Mouse (Mus musculus) heart, postnatal 0 days (tissue): ENCODE measurements at regions not wholly inside any gene's neighbourhood (a gene's known extent, or its start where the extent isn't known, plus 50 kb on each side); places are given as distances from the start of the nearest gene placed in this dataset.

Experiments
- ATAC-seq: fragments of 200-750 bp; cut with Nextera tagmentation; 2 replicates; pipeline ENCODE4 v1.8.0; 2017; ENCODE audit warnings: low read depth, moderate number of reproducible peaks, moderate library complexity; ENCODE audit not compliant: insufficient read depth
- DNase-seq: peaks from one replicate; pipeline ENCODE4 v3.0.0-alpha.2; 2016; ENCODE audit warnings: low spot score
- H3K27ac ChIP-seq: fragments of 300-500 bp; sonication (generic); 2 replicates; pipeline ENCODE4 v1.5.1; 2014; ENCODE audit warnings: low read depth, mild to moderate bottlenecking
- H3K27me3 ChIP-seq: fragments of 300-500 bp; sonication (generic); 2 replicates; pipeline ENCODE4 v1.6.1; 2014; ENCODE audit warnings: low read length, mixed read lengths; ENCODE audit not compliant: control insufficient read depth, insufficient read depth
- H3K36me3 ChIP-seq: fragments of 300-500 bp; sonication (generic); replicated peaks from 2 replicates; pipeline ENCODE4 v1.6.1; 2014; ENCODE audit warnings: low read length, mixed read lengths; ENCODE audit not compliant: control insufficient read depth, insufficient read depth
- H3K4me1 ChIP-seq: fragments of 300-500 bp; sonication (generic); 2 replicates; pipeline ENCODE4 v1.6.1; 2014; ENCODE audit warnings: antibody characterized with exemption; ENCODE audit not compliant: control insufficient read depth, insufficient read depth
- H3K4me2 ChIP-seq: fragments of 300-500 bp; sonication (generic); 2 replicates; pipeline ENCODE4 v1.6.1; 2014; ENCODE audit warnings: low read depth, mild to moderate bottlenecking, low read length, moderate library complexity
- H3K4me3 ChIP-seq: fragments of 300-500 bp; sonication (generic); 2 replicates; pipeline ENCODE4 v1.5.1; 2014; ENCODE audit warnings: low read depth, low read length
- H3K9ac ChIP-seq: fragments of 300-500 bp; sonication (generic); replicated peaks from 2 replicates; pipeline ENCODE4 v1.6.1; 2014; ENCODE audit warnings: low read depth, low read length, mixed read lengths
- H3K9me3 ChIP-seq: fragments of 300-500 bp; sonication (generic); replicated peaks from 2 replicates; pipeline ENCODE4 v1.6.1; 2016; ENCODE audit warnings: low read length; ENCODE audit not compliant: control insufficient read depth
- CTCF ChIP-seq: IDR thresholded peaks from 2 replicates; pipeline ENCODE4 v1.5.1; 2016; ENCODE audit warnings: antibody characterized with exemption, control low read depth, low read depth
- EP300 ChIP-seq: IDR thresholded peaks from 2 replicates; pipeline ENCODE4 v1.6.1; 2016; ENCODE audit warnings: antibody characterized with exemption, low read depth
- WGBS: fragments of 180-500 bp; shearing (Covaris S2); extraction: QIAGEN DNeasy Blood & Tissue Kit; methylation state at CpG from one replicate; pipeline ENCODE4 v1.1.7; 2014; 5-methylcytosine and 5-hydroxymethylcytosine counted together

GRCm38 (mm10) chr11:10798079-10798478 is 315.9 kb upstream of the Vwc2 start:
- 60% methylated on average over 2 of the region's 2 CpGs for WGBS
- H3K4me3 ChIP-seq = no peak overlapping the region
- no peaks in the 10 kb centered on the region for H3K9me3 ChIP-seq
- no peaks in the 10 kb centered on the region for H3K36me3 ChIP-seq
- no peaks in the 10 kb centered on the region for H3K27me3 ChIP-seq
- ATAC-seq (no peak), DNase-seq (no peak)
- H3K9ac ChIP-seq = no peak overlapping the region
- no peaks in the 10 kb centered on the region for H3K4me1 ChIP-seq
- no peak overlapping the region for H3K27ac ChIP-seq
- no peak for TF ChIP-seq EP300
- TF ChIP-seq CTCF = no peak
- H3K4me2 ChIP-seq = no peak overlapping the region

GRCm38 (mm10) chr11:10840191-10840590 is 273.8 kb upstream of the Vwc2 start:
- WGBS = 84% methylated on average over 3 of the region's 3 CpGs
- no peak for ATAC-seq

GRCm38 (mm10) chr11:10841083-10841482 is 272.9 kb upstream of the Vwc2 start:
- Histone ChIP-seq H3K9me3 (no peaks in the 10 kb centered on the region), H3K4me3 (no peak overlapping the region), H3K4me2 (no peak overlapping the region; the same call in 1 of the 2 replicates), H3K27me3 (no peaks in the 10 kb centered on the region), H3K4me1 (no peaks in the 10 kb centered on the region), H3K9ac (no peak overlapping the region), H3K36me3 (no peaks in the 10 kb centered on the region), H3K27ac (peak overlapping the region; percentile 25; the same call in 1 of the 2 replicates)
- WGBS = 25% methylated on average over 4 of the region's 4 CpGs
- TF ChIP-seq EP300 (peak; percentile 21; the same call in 1 of the 2 replicates), CTCF (no peak)
- ATAC-seq = peak; percentile 60
- DNase-seq = peak; percentile 27

More at GRCm38 (mm10) chr11:10840191-10840590, 273.8 kb upstream of the Vwc2 start:
- Histone ChIP-seq H3K9me3 (no peaks in the 10 kb centered on the region), H3K4me1 (no peaks in the 10 kb centered on the region), H3K9ac (no peak overlapping the region), H3K4me2 (no peak overlapping the region), H3K27me3 (no peaks in the 10 kb centered on the region), H3K27ac (no peak overlapping the region), H3K36me3 (no peaks in the 10 kb centered on the region), H3K4me3 (no peak overlapping the region)
- no peak for DNase-seq
- TF ChIP-seq EP300 (no peak), CTCF (no peak)

GRCm38 (mm10) chr11:10872267-10872666 is 241.8 kb upstream of the Vwc2 start:
- Histone ChIP-seq H3K27ac (no peak overlapping the region), H3K9me3 (no peaks in the 10 kb centered on the region), H3K9ac (no peak overlapping the region), H3K4me1 (no peaks in the 10 kb centered on the region; the same call in 1 of the 2 replicates), H3K36me3 (no peaks in the 10 kb centered on the region), H3K4me2 (no peak overlapping the region), H3K4me3 (no peak overlapping the region), H3K27me3 (no peaks in the 10 kb centered on the region)
- TF ChIP-seq CTCF (no peak), EP300 (no peak)
- ATAC-seq (no peak), DNase-seq (no peak)
- WGBS = 28% methylated on average over 2 of the region's 2 CpGs

- DNase-seq (no peak), ATAC-seq (no peak)
- Histone ChIP-seq H3K36me3 (no peaks in the 10 kb centered on the region), H3K9me3 (no peaks in the 10 kb centered on the region), H3K27me3 (no peaks in the 10 kb centered on the region), H3K27ac (no peak overlapping the region), H3K4me1 (no peaks in the 10 kb centered on the region), H3K4me2 (no peak overlapping the region), H3K4me3 (no peak overlapping the region), H3K9ac (no peak overlapping the region)
- 64% methylated on average over 3 of the region's 3 CpGs for WGBS
- no peak for TF ChIP-seq CTCF
- TF ChIP-seq EP300 = no peak
Measured at GRCm38 (mm10) chr11:10893302-10893701, 220.7 kb upstream of the Vwc2 start.

- no peaks in the 10 kb centered on the region for H3K36me3 ChIP-seq
- DNase-seq (no peak), ATAC-seq (no peak)
- WGBS = 54% methylated on average over 1 of the region's 1 CpGs
- no peaks in the 10 kb centered on the region for H3K4me1 ChIP-seq
- no peak overlapping the region for H3K4me2 ChIP-seq
- TF ChIP-seq EP300 (no peak), CTCF (no peak)
- no peak overlapping the region for H3K27ac ChIP-seq
- H3K4me3 ChIP-seq = no peak overlapping the region
- no peak overlapping the region for H3K9ac ChIP-seq
- no peaks in the 10 kb centered on the region for H3K9me3 ChIP-seq
- no peaks in the 10 kb centered on the region for H3K27me3 ChIP-seq
Measured at GRCm38 (mm10) chr11:10923998-10924397, 190.0 kb upstream of the Vwc2 start.
